Mouse (Mus musculus): ENCODE measurements around the gene Hdac5. TPM values are rescaled to one million over a fixed set of nuclear protein-coding genes. Genes with fewer than 3 reads are reported as not detected.

The Hdac5 gene
- polyA plus RNA-seq, 1 experiment from 2014 or later: 101 TPM

GRCm38 (mm10) chr11:102207825-102208777 is 21.9 kb downstream of the Hdac5 start:
- H3K9me3 ChIP-seq: no peaks in the 10 kb centered on the region
- peak overlapping the region; percentile 81 for H3K27ac ChIP-seq
- no peaks in the 10 kb centered on the region for H3K27me3 ChIP-seq (ENCODE audit: insufficient read depth, poor library complexity, severe bottlenecking)
- peaks cover 50% of the 10 kb centered on the region for H3K36me3 ChIP-seq
- H3K4me1 ChIP-seq (replicated peaks): peaks cover 56% of the 10 kb centered on the region
- 26% methylated on average over 11 of the region's 11 CpGs for WGBS
- peak overlapping the region; percentile 22 for H3K4me3 ChIP-seq
- peak; percentile 82 for DNase-seq (ENCODE audit: low spot score)

- Histone ChIP-seq H3K4me3 (peak overlapping the region; percentile 16; the same call in 1 of the 2 replicates), H3K27ac (peak overlapping the region; percentile 82), H3K36me3 (peaks cover 60% of the 10 kb centered on the region), H3K4me1 (replicated peaks) (peaks cover 48% of the 10 kb centered on the region), H3K27me3 (ENCODE audit: insufficient read depth, poor library complexity, severe bottlenecking) (no peaks in the 10 kb centered on the region), H3K9me3 (no peaks in the 10 kb centered on the region)
- WGBS: 66% methylated on average over 30 of the region's 30 CpGs
- DNase-seq (ENCODE audit: low spot score): no peak
Measured at GRCm38 (mm10) chr11:102206481-102206880, 23.5 kb downstream of the Hdac5 start.

- WGBS: 83% methylated on average over 12 of the region's 12 CpGs
- Histone ChIP-seq H3K4me3 (no peak overlapping the region), H3K4me1 (replicated peaks) (peaks cover 7% of the 10 kb centered on the region), H3K27me3 (ENCODE audit: insufficient read depth, poor library complexity, severe bottlenecking) (no peaks in the 10 kb centered on the region), H3K36me3 (peaks cover 98% of the 10 kb centered on the region), H3K27ac (no peak overlapping the region), H3K9me3 (no peaks in the 10 kb centered on the region)
- DNase-seq (ENCODE audit: low spot score): no peak
Measured at GRCm38 (mm10) chr11:102201408-102201821, 28.6 kb downstream of the Hdac5 start.

DNA sequence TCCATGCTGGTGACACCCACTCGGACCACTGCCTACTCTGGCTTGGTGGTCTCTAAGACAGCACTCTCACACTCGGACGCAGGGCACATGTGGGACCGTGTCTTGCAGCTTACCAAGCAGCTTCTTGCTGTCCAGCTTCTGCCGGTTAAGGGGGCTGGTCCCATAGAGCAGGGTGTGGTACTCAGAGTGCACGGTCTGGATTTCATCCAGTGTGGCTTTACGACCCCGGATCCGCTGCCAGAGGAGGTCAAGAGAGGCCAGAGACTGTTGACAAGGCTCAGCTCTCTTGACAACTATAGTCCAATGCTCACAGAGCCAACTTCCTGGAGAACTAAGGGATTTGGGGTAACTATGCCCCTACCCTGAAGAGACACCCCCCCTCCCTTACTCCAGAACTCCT is 30.1 kb downstream of the Hdac5 start:
- Histone ChIP-seq H3K4me1 (replicated peaks) (peaks cover 3% of the 10 kb centered on the region; the same call in 1 of the 2 replicates), H3K36me3 (peaks cover 98% of the 10 kb centered on the region), H3K4me3 (no peak overlapping the region), H3K9me3 (no peaks in the 10 kb centered on the region), H3K27me3 (ENCODE audit: insufficient read depth, poor library complexity, severe bottlenecking) (no peaks in the 10 kb centered on the region), H3K27ac (no peak overlapping the region)
- WGBS: 84% methylated on average over 9 of the region's 9 CpGs
- no peak for DNase-seq (ENCODE audit: low spot score)

GRCm38 (mm10) chr11:102198245-102198644 is 31.7 kb downstream of the Hdac5 start:
- Histone ChIP-seq H3K36me3 (peaks cover 98% of the 10 kb centered on the region), H3K27ac (no peak overlapping the region), H3K27me3 (ENCODE audit: insufficient read depth, poor library complexity, severe bottlenecking) (no peaks in the 10 kb centered on the region), H3K4me3 (no peak overlapping the region), H3K9me3 (no peaks in the 10 kb centered on the region), H3K4me1 (replicated peaks) (peaks cover 3% of the 10 kb centered on the region; the same call in 1 of the 2 replicates)
- DNase-seq (ENCODE audit: low spot score): no peak
- WGBS: 72% methylated on average over 6 of the region's 6 CpGs

- peaks cover 7% of the 10 kb centered on the region for H3K4me1 ChIP-seq (replicated peaks)
- DNase-seq (ENCODE audit: low spot score): no peak
- no peaks in the 10 kb centered on the region for H3K9me3 ChIP-seq
- WGBS: 87% methylated on average over 21 of the region's 21 CpGs
- H3K27me3 ChIP-seq (ENCODE audit: insufficient read depth, poor library complexity, severe bottlenecking): no peaks in the 10 kb centered on the region
- H3K4me3 ChIP-seq: no peak overlapping the region
- no peak overlapping the region for H3K27ac ChIP-seq
- H3K36me3 ChIP-seq: peaks cover 94% of the 10 kb centered on the region
Measured at GRCm38 (mm10) chr11:102196018-102196797, 33.8 kb downstream of the Hdac5 start.

DNA sequence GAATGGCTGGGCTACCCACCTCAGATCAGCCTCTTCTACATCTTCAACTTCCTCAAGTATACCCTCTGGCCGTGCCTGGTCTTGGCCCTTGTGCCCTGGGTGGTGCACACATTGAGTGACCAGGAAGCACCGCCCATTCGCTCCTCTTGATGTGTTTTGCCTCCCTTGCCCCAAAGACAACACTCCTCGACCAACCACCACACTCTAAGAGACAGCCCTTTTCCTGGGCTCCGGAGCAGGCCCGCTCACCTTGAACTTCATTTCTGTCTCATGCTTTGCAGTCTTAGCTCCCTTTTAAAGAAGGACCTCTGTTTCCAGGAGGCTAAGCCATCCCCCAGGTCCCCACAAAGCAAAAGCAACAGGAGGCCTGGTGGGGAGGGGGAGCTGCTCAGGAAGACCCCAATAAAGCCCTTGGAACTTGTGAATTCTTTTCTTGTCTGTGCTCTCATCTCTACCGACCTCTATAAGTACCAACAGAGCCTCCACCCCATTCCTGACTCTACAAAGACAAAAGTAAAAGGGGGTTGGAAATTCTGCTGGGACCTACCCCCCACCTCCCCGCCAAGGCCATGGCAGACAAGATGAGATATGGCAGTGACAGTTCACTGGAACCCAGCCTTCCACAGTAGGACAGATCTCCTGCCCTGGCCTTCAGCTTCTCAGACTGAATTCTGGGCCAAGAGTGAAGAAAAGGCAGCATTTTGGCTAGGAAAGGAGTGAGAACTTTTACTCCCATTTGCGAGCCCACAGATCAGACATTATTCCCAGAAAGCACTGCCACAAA is 36.1 kb downstream of the Hdac5 start:
- DNase-seq (ENCODE audit: low spot score): no peak
- 88% methylated on average over 9 of the region's 9 CpGs for WGBS
- Histone ChIP-seq H3K36me3 (peaks cover 70% of the 10 kb centered on the region), H3K9me3 (no peaks in the 10 kb centered on the region), H3K27ac (no peak overlapping the region), H3K4me3 (no peak overlapping the region), H3K4me1 (replicated peaks) (peaks cover 27% of the 10 kb centered on the region), H3K27me3 (ENCODE audit: insufficient read depth, poor library complexity, severe bottlenecking) (no peaks in the 10 kb centered on the region)

- H3K9me3 ChIP-seq: no peaks in the 10 kb centered on the region
- peak overlapping the region; percentile 72 for H3K4me3 ChIP-seq
- peaks cover 27% of the 10 kb centered on the region for H3K4me1 ChIP-seq (replicated peaks)
- DNase-seq (ENCODE audit: low spot score): no peak
- peaks cover 41% of the 10 kb centered on the region for H3K36me3 ChIP-seq
- H3K27ac ChIP-seq: no peak overlapping the region
- H3K27me3 ChIP-seq (ENCODE audit: insufficient read depth, poor library complexity, severe bottlenecking): no peaks in the 10 kb centered on the region
- WGBS: 52% methylated on average over 4 of the region's 4 CpGs
Measured at GRCm38 (mm10) chr11:102190848-102191247, 39.1 kb downstream of the Hdac5 start.

GRCm38 (mm10) chr11:102189461-102190436 is 40.2 kb downstream of the Hdac5 start, which contains the start of gene G6pc3:
TSS of gene G6pc3 (plus strand) at chr11:102189620.
- WGBS: 4% methylated on average over 50 of the region's 50 CpGs
- H3K4me1 ChIP-seq (replicated peaks): peaks cover 35% of the 10 kb centered on the region
- no peaks in the 10 kb centered on the region for H3K27me3 ChIP-seq (ENCODE audit: insufficient read depth, poor library complexity, severe bottlenecking)
- H3K9me3 ChIP-seq: no peaks in the 10 kb centered on the region
- peaks cover 30% of the 10 kb centered on the region for H3K36me3 ChIP-seq
- peak within 1 kb of the TSS; percentile 72 for H3K4me3 ChIP-seq
- H3K27ac ChIP-seq: peak within 1 kb of the TSS; percentile 87
- DNase-seq (ENCODE audit: low spot score): peak; percentile 88

DNA sequence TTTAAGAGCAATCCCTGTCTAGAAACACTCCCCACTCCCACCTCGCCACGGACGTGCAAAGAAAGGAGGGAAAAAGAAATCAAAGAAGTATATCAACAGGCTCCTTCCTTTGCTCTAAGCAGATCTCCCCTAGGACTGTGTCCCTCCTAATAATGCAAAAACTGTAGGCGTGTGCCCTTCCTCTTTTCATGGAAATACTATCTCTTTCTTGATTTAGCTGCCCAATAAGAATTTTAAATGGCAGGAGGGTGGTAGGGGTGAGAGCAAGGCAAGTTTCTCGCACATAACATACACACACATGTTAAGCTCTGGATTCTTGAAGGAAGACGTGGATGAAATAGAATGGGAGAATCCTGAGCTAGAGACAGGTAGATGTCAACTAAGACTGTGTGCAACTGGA is 41.0 kb downstream of the Hdac5 start:
- no peaks in the 10 kb centered on the region for H3K27me3 ChIP-seq (ENCODE audit: insufficient read depth, poor library complexity, severe bottlenecking)
- no peaks in the 10 kb centered on the region for H3K9me3 ChIP-seq
- peaks cover 23% of the 10 kb centered on the region for H3K36me3 ChIP-seq
- no peak for DNase-seq (ENCODE audit: low spot score)
- WGBS: 70% methylated on average over 6 of the region's 6 CpGs
- H3K4me1 ChIP-seq (replicated peaks): peaks cover 39% of the 10 kb centered on the region
- peak overlapping the region; percentile 72 for H3K4me3 ChIP-seq
- H3K27ac ChIP-seq: peak overlapping the region; percentile 87

- Histone ChIP-seq H3K36me3 (peaks cover 21% of the 10 kb centered on the region), H3K4me1 (replicated peaks) (peaks cover 47% of the 10 kb centered on the region), H3K4me3 (no peak overlapping the region), H3K9me3 (no peaks in the 10 kb centered on the region), H3K27me3 (ENCODE audit: insufficient read depth, poor library complexity, severe bottlenecking) (no peaks in the 10 kb centered on the region), H3K27ac (no peak overlapping the region)
- WGBS: 86% methylated on average over 1 of the region's 1 CpGs
- DNase-seq (ENCODE audit: low spot score): no peak
Measured at GRCm38 (mm10) chr11:102186235-102186634, 43.7 kb downstream of the Hdac5 start.
